Mouse (Mus musculus) gastrocnemius, adult 2 months (tissue): ENCODE measurements at regions not wholly inside any gene's neighbourhood (a gene's known extent, or its start where the extent isn't known, plus 50 kb on each side); places are given as distances from the start of the nearest gene placed in this dataset.

Source experiments
- DNase-seq: peaks from one replicate; pipeline ENCODE4 v3.0.0; 2022
- H3K27ac ChIP-seq: fragments of 200-600 bp; 2 replicates; pipeline ENCODE4 v1.8.1; 2022; ENCODE audit warnings: mild to moderate bottlenecking
- H3K4me3 ChIP-seq: fragments of 200-600 bp; 2 replicates; pipeline ENCODE4 v1.8.1; 2022; ENCODE audit warnings: mild to moderate bottlenecking, moderate library complexity
- CTCF ChIP-seq: fragments of 200-600 bp; IDR thresholded peaks from 2 replicates; pipeline ENCODE4 v1.8.1; 2022; ENCODE audit warnings: antibody characterized with exemption, mild to moderate bottlenecking, moderate library complexity
- intact Hi-C: fragments of 180-260 bp; cut with DNase I; formaldehyde crosslinking; loops from one replicate; pipeline ENCODE4 v1.15.1; 2025

GRCm38 (mm10) chr2:107965336-107966306 is 675.2 kb downstream of the Kcna4 start:
- DNase-seq, result no peak
- Histone ChIP-seq H3K27ac (no peak overlapping the region), H3K4me3 (no peak overlapping the region)
- intact Hi-C loops, result no loop called here
- TF ChIP-seq CTCF, result no peak

- no peak for DNase-seq
- Histone ChIP-seq H3K4me3 (no peak overlapping the region), H3K27ac (no peak overlapping the region)
- intact Hi-C loops, result no loop called here
- TF ChIP-seq CTCF, result no peak
Measured at GRCm38 (mm10) chr2:107968526-107968925, 678.1 kb downstream of the Kcna4 start.

- no peak overlapping the region for H3K4me3 ChIP-seq
- intact Hi-C loops, result no loop called here
- no peak for TF ChIP-seq CTCF
- H3K27ac ChIP-seq, result no peak overlapping the region
- no peak for DNase-seq
Measured at GRCm38 (mm10) chr2:107969526-107969925, 679.1 kb downstream of the Kcna4 start.

- intact Hi-C loops, result no loop called here
- DNase-seq, result no peak
- H3K4me3 ChIP-seq, result no peak overlapping the region
- TF ChIP-seq CTCF, result no peak
- H3K27ac ChIP-seq, result no peak overlapping the region
Measured at GRCm38 (mm10) chr2:107973528-107973927, 683.1 kb downstream of the Kcna4 start.

- H3K4me3 ChIP-seq, result no peak overlapping the region
- H3K27ac ChIP-seq, result no peak overlapping the region
- TF ChIP-seq CTCF, result no peak
- DNase-seq, result no peak
- intact Hi-C loops, result no loop called here
Measured at GRCm38 (mm10) chr2:107994831-107995230, 704.4 kb downstream of the Kcna4 start.

GRCm38 (mm10) chr2:108011534-108011933 is 721.1 kb downstream of the Kcna4 start:
- no peak for TF ChIP-seq CTCF
- no peak overlapping the region for H3K27ac ChIP-seq
- no peak for DNase-seq
- H3K4me3 ChIP-seq, result no peak overlapping the region
- intact Hi-C loops, result no loop called here

- no peak for TF ChIP-seq CTCF
- no peak overlapping the region for H3K27ac ChIP-seq
- no peak overlapping the region for H3K4me3 ChIP-seq
- intact Hi-C loops, result no loop called here
- DNase-seq, result no peak
Measured at GRCm38 (mm10) chr2:108023206-108023605, 732.8 kb downstream of the Kcna4 start.

- intact Hi-C loops, result no loop called here
- no peak overlapping the region for H3K27ac ChIP-seq
Measured at GRCm38 (mm10) chr2:108030657-108031056, 740.2 kb downstream of the Kcna4 start.

GRCm38 (mm10) chr2:108032301-108033013 is 742.0 kb downstream of the Kcna4 start:
- intact Hi-C loops, result no loop called here
- TF ChIP-seq CTCF, result no peak
- DNase-seq, result no peak
- no peak overlapping the region for H3K27ac ChIP-seq
- no peak overlapping the region for H3K4me3 ChIP-seq

More at GRCm38 (mm10) chr2:108030657-108031056, 740.2 kb downstream of the Kcna4 start:
- TF ChIP-seq CTCF, result no peak
- no peak for DNase-seq
- H3K4me3 ChIP-seq, result no peak overlapping the region

- TF ChIP-seq CTCF, result no peak
- intact Hi-C loops, result no loop called here
- Histone ChIP-seq H3K27ac (no peak overlapping the region), H3K4me3 (no peak overlapping the region)
- no peak for DNase-seq
Measured at GRCm38 (mm10) chr2:108033328-108034182, 743.1 kb downstream of the Kcna4 start.

GRCm38 (mm10) chr2:108034882-108035281 is 744.4 kb downstream of the Kcna4 start:
- Histone ChIP-seq H3K4me3 (no peak overlapping the region), H3K27ac (no peak overlapping the region)
- intact Hi-C loops, result no loop called here
- DNase-seq, result no peak
- TF ChIP-seq CTCF, result no peak

GRCm38 (mm10) chr2:108042086-108042485 is 751.6 kb downstream of the Kcna4 start:
- intact Hi-C loops, result no loop called here
- TF ChIP-seq CTCF, result no peak
- no peak for DNase-seq
- Histone ChIP-seq H3K4me3 (no peak overlapping the region), H3K27ac (no peak overlapping the region)
